Mouse (Mus musculus): ENCODE results near the gene Selenbp1. TPM values are rescaled to one million over a fixed set of nuclear protein-coding genes. Genes with fewer than 3 reads are reported as not detected.

Gene Selenbp1
- total RNA-seq (2023) = 10 to 100 TPM; 21.7 to 22.7 TPM

DNA sequence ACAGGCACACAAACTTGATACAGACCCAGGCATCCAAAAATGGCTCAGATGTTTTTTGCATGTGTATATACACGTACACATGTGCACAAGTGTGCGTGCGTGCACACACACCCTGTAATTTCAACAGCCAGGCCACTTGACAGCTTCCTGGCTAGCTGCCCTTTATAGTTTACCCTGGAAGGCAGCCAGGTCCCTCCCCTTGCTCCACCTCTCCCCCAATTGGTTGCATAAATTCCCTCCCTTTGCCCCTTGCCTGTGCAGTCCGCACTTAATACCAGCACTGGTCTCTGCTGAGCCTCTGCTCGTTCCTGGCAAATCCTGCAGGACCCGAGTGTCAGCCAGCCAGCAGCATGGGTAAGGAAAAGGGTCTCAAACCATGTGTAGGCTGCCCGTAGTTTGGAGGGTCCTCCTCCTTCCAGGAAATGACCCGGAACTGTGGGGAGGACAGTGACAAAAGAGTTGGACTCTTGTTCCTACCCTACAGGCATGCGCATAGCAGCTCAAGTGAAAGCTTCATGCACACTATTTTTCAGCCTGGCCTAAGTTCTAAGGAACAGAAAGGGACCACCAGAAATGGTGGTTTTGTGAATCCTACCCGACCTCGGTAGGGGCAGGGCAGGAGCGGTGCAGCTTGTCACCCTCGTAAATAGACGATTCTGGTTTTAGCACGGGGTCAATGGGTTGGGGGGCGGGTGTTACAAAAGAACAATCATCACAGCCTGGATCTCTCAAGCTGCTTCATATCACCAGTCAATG is at the start of gene Selenbp1:
Gene Selenbp1, plus strand, starts transcription at position 248 of the 756 bp plus-strand sequence.

DNA sequence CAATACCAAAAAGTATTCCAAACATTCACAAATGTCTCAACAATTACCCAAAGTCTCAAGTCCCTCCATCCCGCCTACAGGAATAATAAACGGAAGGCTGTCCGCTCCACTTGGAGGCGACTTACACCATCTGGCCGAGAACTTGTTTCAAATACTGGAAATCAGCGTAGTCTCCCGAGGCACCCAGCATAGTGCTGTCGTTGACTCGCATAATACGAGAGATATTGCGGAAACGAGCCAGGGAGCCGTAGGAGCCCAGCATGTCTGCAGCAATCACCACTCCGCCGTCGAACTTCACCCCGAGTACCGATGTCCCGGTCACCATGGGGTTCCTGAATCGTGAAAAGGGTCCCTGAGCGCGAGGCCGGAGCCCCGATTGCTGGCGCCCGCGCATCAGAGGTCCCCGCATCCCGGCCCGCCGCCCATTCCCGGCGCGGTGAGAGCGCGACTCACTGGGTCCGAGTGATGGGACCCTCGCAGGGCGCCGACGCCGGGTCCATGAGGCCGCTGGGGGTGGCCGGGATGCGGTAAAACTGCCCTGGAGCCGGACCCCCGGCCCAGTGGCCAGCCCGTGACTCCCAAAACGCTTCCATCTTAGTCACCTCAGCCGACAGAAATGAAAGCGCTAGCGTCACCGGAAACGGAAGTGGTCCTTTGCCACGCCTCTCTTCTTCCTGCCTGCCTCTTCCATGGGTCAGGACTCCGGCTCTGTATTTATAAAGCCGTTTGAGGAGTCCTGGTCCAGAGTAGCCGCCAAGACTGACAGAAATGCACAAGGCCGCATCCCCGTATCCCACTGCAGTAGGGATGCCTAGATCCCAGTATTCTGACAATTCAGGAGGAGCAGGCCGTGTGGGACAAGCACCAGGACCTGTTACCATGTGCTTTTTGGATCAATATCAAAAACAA is 46.3 kb upstream of the Selenbp1 start, which contains the start of gene Psmb4:
Gene Psmb4, minus strand, starts transcription at position 646 of the 909 bp plus-strand sequence.

DNA sequence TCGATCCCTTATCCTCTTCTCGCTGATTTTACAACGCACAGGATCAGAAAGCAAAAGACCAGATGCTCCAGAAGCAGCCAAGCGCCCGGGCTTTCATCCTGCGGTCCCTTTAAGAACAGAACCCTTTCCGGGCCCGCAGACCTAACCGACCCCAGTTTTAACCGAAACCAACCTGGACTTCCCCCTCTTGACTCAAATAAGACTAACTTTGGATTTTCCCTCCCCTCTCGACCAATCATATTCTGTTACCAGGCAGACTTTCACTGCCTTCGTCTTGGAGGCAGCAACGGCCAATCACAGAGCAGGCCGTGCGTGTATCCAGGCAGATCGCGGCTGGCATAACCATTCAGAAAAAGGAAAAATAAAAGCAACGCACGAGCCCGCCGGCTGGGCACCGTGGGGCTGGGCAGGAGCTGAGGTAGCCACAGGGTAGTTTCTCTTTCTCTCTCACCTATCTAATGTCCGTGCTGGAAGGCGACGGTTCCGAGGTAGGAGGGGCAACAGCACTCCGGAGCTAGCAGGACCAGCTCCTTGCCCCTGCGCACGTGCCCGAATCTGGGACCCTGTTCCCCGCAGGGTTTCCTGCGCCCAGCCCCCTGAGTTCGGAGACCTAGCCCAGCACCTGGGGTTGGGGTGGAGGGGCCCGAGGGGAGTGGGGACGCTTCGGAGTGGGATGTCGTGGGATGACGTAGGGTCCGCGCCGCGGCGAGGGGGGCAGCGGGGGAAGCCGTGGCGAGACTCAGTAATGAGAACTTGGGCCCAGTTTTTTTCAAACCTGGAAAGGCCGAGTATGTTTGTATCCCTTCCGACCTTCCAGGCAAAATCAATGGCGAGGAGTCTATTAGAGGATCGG is 21.1 kb downstream of the Selenbp1 start, which contains the start of gene Rfx5:
Gene Rfx5, plus strand, starts transcription at position 312 of the 853 bp plus-strand sequence.

DNA sequence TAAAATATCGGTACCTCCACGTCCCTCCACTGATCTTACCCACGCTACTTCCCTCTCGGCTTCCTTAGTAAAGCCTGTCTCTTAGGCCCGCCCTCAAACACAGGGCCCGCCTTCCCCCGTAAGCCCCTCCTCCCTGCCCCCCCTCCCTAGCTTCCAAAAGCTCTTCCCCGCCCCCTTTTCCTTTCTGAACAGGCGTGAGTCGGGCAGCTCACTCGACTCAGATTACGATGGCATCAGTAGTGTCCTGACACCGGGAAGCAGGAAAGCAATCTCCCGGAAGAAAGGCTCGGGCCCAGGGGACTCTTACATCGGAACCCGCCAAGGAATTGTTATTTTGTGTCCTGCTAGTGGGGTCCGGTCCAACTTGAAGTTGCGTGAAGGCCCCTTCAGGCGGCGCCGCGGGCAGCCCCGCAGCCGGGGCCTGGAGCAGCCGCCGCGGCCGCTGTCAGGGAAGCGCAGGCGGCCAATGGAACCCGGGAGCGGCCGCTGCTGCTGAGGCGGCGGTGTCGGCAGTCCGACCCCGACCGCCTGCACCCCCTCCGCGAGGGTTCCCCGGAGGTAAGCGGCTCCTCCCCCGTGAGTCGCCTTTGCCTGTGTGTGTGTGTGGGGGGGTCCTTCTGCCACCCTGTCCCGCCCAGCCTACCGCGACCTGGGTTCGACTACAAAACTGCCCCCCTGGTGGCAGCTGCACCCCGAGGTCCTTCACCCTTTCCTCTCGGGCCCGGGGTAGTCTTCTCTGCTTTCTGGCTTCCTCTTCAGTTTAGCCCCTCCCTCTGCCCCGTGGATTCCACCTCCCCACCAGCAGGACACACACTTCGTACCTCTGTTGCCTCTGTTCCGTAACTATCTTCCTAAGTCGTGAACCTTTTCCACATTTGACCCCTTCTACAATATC is 41.9 kb downstream of the Selenbp1 start, which contains the start of gene Pi4kb:
Gene Pi4kb, plus strand, starts transcription at position 204 of the 895 bp plus-strand sequence.

Other genes starting within 250 kb of the Selenbp1 start
- 1 to 10 TPM in 1 of 2 experiments, under 1 TPM in 1; 0.99 to 4.0 TPM for gene Selenbp2, start 239.5 kb upstream of the Selenbp1 start, total RNA-seq (2023)
- gene Cgn, start 146.6 kb upstream of the Selenbp1 start, total RNA-seq (2023) = 1 to 10 TPM; 2.5 to 3.0 TPM
- 10 to 100 TPM; 23.5 to 28.4 TPM for gene Pogz, start 95.5 kb upstream of the Selenbp1 start, total RNA-seq (2023)
- gene Psmb4, start 46.1 kb upstream of the Selenbp1 start, total RNA-seq (2023) = 100 to 1,000 TPM; 191 to 202 TPM
- gene Rfx5, start 21.0 kb downstream of the Selenbp1 start, total RNA-seq (2023) = 10 to 100 TPM; 18.2 to 18.3 TPM
- gene Pi4kb, start 41.7 kb downstream of the Selenbp1 start, total RNA-seq (2023) = 10 to 100 TPM; 35.3 to 38.0 TPM
- 10 to 100 TPM; 52.3 to 57.1 TPM for gene Zfp687, start 82.4 kb downstream of the Selenbp1 start, total RNA-seq (2023)
- 10 to 100 TPM; 87.5 to 94.1 TPM for gene Psmd4, start 109.6 kb downstream of the Selenbp1 start, total RNA-seq (2023)
- 10 to 100 TPM; 24.1 to 25.7 TPM for gene Pip5k1a, start 173.9 kb downstream of the Selenbp1 start, total RNA-seq (2023)
- 10 to 100 TPM; 31.7 to 35.6 TPM for gene Vps72, start 178.0 kb downstream of the Selenbp1 start, total RNA-seq (2023)
- gene Tmod4, start 191.4 kb downstream of the Selenbp1 start, total RNA-seq (2023) = 1 to 10 TPM in 1 of 2 experiments, under 1 TPM in 1; 0.91 to 1.3 TPM
- gene Scnm1, start 201.0 kb downstream of the Selenbp1 start, total RNA-seq (2023) = 10 to 100 TPM; 40.4 to 48.0 TPM
- gene Lysmd1, start 201.0 kb downstream of the Selenbp1 start, total RNA-seq (2023) = 1 to 10 TPM; 2.0 to 2.4 TPM
- 10 to 100 TPM; 91.8 to 96.8 TPM for gene Tnfaip8l2, start 209.3 kb downstream of the Selenbp1 start, total RNA-seq (2023)
- under 1 TPM; 0.26 to 0.33 TPM for gene Sema6c, start 227.4 kb downstream of the Selenbp1 start, total RNA-seq (2023)

All from neutrophil, adult 59 days (primary cell).